Mouse (Mus musculus) lung, postnatal 0 days (tissue): ENCODE data around the gene Olfr857.

Source experiments
- CTCF ChIP-seq: IDR thresholded peaks from 2 replicates; pipeline ENCODE4 v1.5.1; 2016; ENCODE audit warnings: antibody characterized with exemption, mild to moderate bottlenecking
- EP300 ChIP-seq: IDR thresholded peaks from 2 replicates; pipeline ENCODE4 v1.6.1; 2016; ENCODE audit warnings: antibody characterized with exemption, mild to moderate bottlenecking, control low read depth

- TF ChIP-seq CTCF (no peak), EP300 (no peak)
These were observed 17.8 kb upstream of the Olfr857 start for GRCm38 (mm10) chr9:19691426-19691825.
